Comparison of ENCODE assay signal across 9 mouse cellular contexts in the genomic region with DNA sequence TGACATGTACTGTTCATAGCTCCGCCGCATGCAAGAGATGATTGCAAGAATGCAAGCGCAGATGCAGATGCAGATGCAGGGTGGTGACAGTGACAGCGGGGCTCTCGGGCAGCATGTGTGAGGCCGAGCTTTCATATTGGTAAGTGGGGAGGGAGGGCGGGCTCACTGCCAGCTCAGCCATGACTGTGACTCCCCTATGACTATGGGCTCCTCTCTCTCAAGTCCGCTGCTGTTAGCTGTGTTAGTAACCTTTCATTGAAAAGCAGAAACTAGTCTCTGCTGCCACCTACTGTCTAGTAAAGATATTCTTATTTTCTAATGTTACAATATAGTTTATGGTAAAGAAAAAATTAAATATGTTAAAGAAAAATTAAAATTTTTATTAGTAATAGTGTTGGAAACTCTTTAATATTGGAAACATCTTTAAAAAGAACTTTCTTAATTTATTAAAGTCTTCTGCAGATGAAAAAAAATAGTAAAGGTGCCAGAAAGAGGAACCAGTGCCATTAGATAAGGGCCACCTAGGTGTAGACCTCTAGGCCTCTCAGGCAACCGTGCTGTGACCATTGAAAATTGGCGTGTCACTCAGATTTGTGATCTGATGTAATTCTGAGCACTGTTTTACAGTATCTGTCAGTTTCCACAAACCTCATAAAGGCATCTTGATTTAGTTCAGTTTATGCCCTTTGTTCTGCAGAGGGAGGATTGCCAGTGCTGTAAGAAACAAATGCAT. TPM values are rescaled to one million over a fixed set of nuclear protein-coding genes. Genes with fewer than 3 reads are reported as not detected.
DNase-seq lines count a peak whose midpoint lies in the region; ATAC-seq and TF ChIP-seq lines count a peak whose summit lies in the region.
"Had no signal": no experiment of that assay in that cellular context is flagged by ENCODE, and none has a peak within 500 bp of the region (broad histone marks: within the 10 kb centered on the region; RNA-seq: fewer than 3 reads in every experiment).

No protein-coding gene starts in this region.

- DNase-seq in hindbrain, embryonic 10.5 days (ENCODE audit: low spot score) = peak; percentile 16
- DNase-seq in testis, postnatal 10 days (ENCODE audit: low spot score) = no peak
- no peak for DNase-seq in gastrocnemius, adult 8-10 months (ENCODE audit: low spot score in 2 of 2)

- TF ChIP-seq CTCF in intestine, postnatal 0 days (IDR thresholded peaks at IDR 0.05; ENCODE audit: low read depth) = peak; percentile 72

- WGBS in intestine, postnatal 0 days = 56% methylated on average over 10 of the region's 10 CpGs
- 59% methylated on average over 10 of the region's 10 CpGs for WGBS in intestine, embryonic 16.5 days
- WGBS in hindbrain, embryonic 10.5 days = 57% methylated on average over 10 of the region's 10 CpGs
- WGBS in midbrain, embryonic 12.5 days = 56% methylated on average over 10 of the region's 10 CpGs

- H3K9me3 ChIP-seq in intestine, postnatal 0 days (ENCODE audit: control insufficient read depth) = no peaks in the 10 kb centered on the region
- H3K9me3 ChIP-seq in intestine, embryonic 16.5 days (ENCODE audit: control insufficient read depth, low read length) = no peaks in the 10 kb centered on the region
- H3K9me3 ChIP-seq in hindbrain, embryonic 10.5 days = no peaks in the 10 kb centered on the region
- H3K9me3 ChIP-seq in midbrain, embryonic 12.5 days = no peaks in the 10 kb centered on the region

- H3K4me2 ChIP-seq in intestine, postnatal 0 days (replicated peaks; ENCODE audit: low read depth) = no peak overlapping the region
- H3K4me2 ChIP-seq in intestine, embryonic 16.5 days (ENCODE audit: low read depth, low read length) = no peak overlapping the region
- no peak overlapping the region for H3K4me2 ChIP-seq in midbrain, embryonic 12.5 days (replicated peaks)

- H3K27ac ChIP-seq in intestine, postnatal 0 days (ENCODE audit: low read depth, low read length) = no peak overlapping the region
- H3K27ac ChIP-seq in intestine, embryonic 16.5 days (ENCODE audit: low read length) = no peak overlapping the region
- no peak overlapping the region for H3K27ac ChIP-seq in hindbrain, embryonic 10.5 days
- H3K27ac ChIP-seq in midbrain, embryonic 12.5 days (replicated peaks) = no peak overlapping the region

- no peak overlapping the region for H3K4me3 ChIP-seq in intestine, postnatal 0 days (ENCODE audit: low read depth, low read length)
- no peak overlapping the region for H3K4me3 ChIP-seq in intestine, embryonic 16.5 days (ENCODE audit: low read length)
- H3K4me3 ChIP-seq in hindbrain, embryonic 10.5 days = no peak overlapping the region
- H3K4me3 ChIP-seq in midbrain, embryonic 12.5 days = no peak overlapping the region
- H3K4me3 ChIP-seq: erythroblast, embryonic 14.5 days had no signal

- H3K36me3 ChIP-seq in intestine, postnatal 0 days (ENCODE audit: control insufficient read depth, insufficient read depth) = peaks cover 35% of the 10 kb centered on the region
- H3K36me3 ChIP-seq in intestine, embryonic 16.5 days (ENCODE audit: control insufficient read depth, insufficient read depth, low read length) = peaks cover 12% of the 10 kb centered on the region
- H3K36me3 ChIP-seq in hindbrain, embryonic 10.5 days = peaks cover 81% of the 10 kb centered on the region
- peaks cover 41% of the 10 kb centered on the region for H3K36me3 ChIP-seq in midbrain, embryonic 12.5 days

- no peak for ATAC-seq in intestine, postnatal 0 days
- ATAC-seq in intestine, embryonic 16.5 days = no peak
- peak; percentile 38 for ATAC-seq in CD4-positive, CD25-positive, alpha-beta regulatory T cell, adult 4 months
- peak; percentile 24 for ATAC-seq in activated CD4-positive, CD25-positive, alpha-beta regulatory T cell, adult 4 months
- 0 out of 2 replicates have a peak, but pooled peaks have one; percentile 45 for ATAC-seq in midbrain, embryonic 12.5 days (ENCODE audit: low FRiP score, low read depth)

- H3K27me3 ChIP-seq in intestine, postnatal 0 days (replicated peaks; ENCODE audit: control insufficient read depth, insufficient read depth, low read length) = no peaks in the 10 kb centered on the region
- H3K27me3 ChIP-seq in intestine, embryonic 16.5 days (replicated peaks; ENCODE audit: control insufficient read depth, insufficient read depth, low read length) = no peaks in the 10 kb centered on the region
- H3K27me3 ChIP-seq in hindbrain, embryonic 10.5 days (ENCODE audit: insufficient read depth, poor library complexity, severe bottlenecking) = no peaks in the 10 kb centered on the region
- no peaks in the 10 kb centered on the region for H3K27me3 ChIP-seq in midbrain, embryonic 12.5 days

- H3K4me1 ChIP-seq in intestine, postnatal 0 days (replicated peaks; ENCODE audit: control insufficient read depth, insufficient read depth, low read length) = 0 out of 2 replicates have a peak, but pooled peaks cover 4% of the 10 kb centered on the region
- peaks cover 5% of the 10 kb centered on the region; the same call in 1 of the 2 replicates for H3K4me1 ChIP-seq in intestine, embryonic 16.5 days (ENCODE audit: control insufficient read depth, insufficient read depth, low read length)
- peaks cover 12% of the 10 kb centered on the region for H3K4me1 ChIP-seq in hindbrain, embryonic 10.5 days (replicated peaks)
- peaks cover 7% of the 10 kb centered on the region for H3K4me1 ChIP-seq in midbrain, embryonic 12.5 days

- no peak overlapping the region for H3K9ac ChIP-seq in intestine, postnatal 0 days (ENCODE audit: low read depth, low read length)
- no peak overlapping the region for H3K9ac ChIP-seq in intestine, embryonic 16.5 days (ENCODE audit: low read depth, low read length)
- H3K9ac ChIP-seq in midbrain, embryonic 12.5 days (replicated peaks) = no peak overlapping the region

RNA-seq across cellular contexts. Expression of gene Farp2, which starts 4.8 kb away (rescaled TPM):
- polyA plus RNA-seq in intestine, postnatal 0 days (2015; fragmentation: Nextera tagmentation; extraction: Ambion mirVana) = 5.3 and 6.7 TPM in 2 replicates
- 5.1 and 6.7 TPM in 2 replicates for polyA plus RNA-seq in intestine, embryonic 16.5 days (2015; fragmentation: Nextera tagmentation; extraction: Ambion mirVana)
- polyA plus RNA-seq in CD4-positive, CD25-positive, alpha-beta regulatory T cell, adult 4 months (2017; shearing (Covaris generic)) = 1 to 10 TPM in 1 of 2 experiments, under 1 TPM in 1; 0.51 to 2.1 TPM
- polyA plus RNA-seq in activated CD4-positive, CD25-positive, alpha-beta regulatory T cell, adult 4 months (2017; shearing (Covaris generic)) = under 1 TPM; 0.61 to 0.76 TPM
- polyA plus RNA-seq in hindbrain, embryonic 10.5 days (2016; fragmentation: Nextera tagmentation; extraction: Ambion mirVana) = 4.1 and 4.8 TPM in 2 replicates
- polyA plus RNA-seq in midbrain, embryonic 12.5 days (2016; fragmentation: Nextera tagmentation; extraction: Ambion mirVana) = 5.5 and 5.7 TPM in 2 replicates
- 10 to 100 TPM; 12.9 to 16.0 (median 15.2) TPM for total RNA-seq in gastrocnemius, adult 8-10 months (2022)
- polyA plus RNA-seq: erythroblast, embryonic 14.5 days had no signal

RNA-seq across cellular contexts. Expression of gene Hdlbp, which starts 28.5 kb away (rescaled TPM):
- polyA plus RNA-seq in intestine, postnatal 0 days (2015; fragmentation: Nextera tagmentation; extraction: Ambion mirVana) = 170 and 175 TPM in 2 replicates
- polyA plus RNA-seq in intestine, embryonic 16.5 days (2015; fragmentation: Nextera tagmentation; extraction: Ambion mirVana) = 146 and 159 TPM in 2 replicates
- polyA plus RNA-seq in CD4-positive, CD25-positive, alpha-beta regulatory T cell, adult 4 months (2017; shearing (Covaris generic)) = 10 to 100 TPM; 49.6 to 73.9 TPM
- polyA plus RNA-seq in activated CD4-positive, CD25-positive, alpha-beta regulatory T cell, adult 4 months (2017; shearing (Covaris generic)) = 10 to 100 TPM; 44.1 to 58.8 TPM
- 98.3 and 113 TPM in 2 replicates for polyA plus RNA-seq in hindbrain, embryonic 10.5 days (2016; fragmentation: Nextera tagmentation; extraction: Ambion mirVana)
- 96.3 and 104 TPM in 2 replicates for polyA plus RNA-seq in midbrain, embryonic 12.5 days (2016; fragmentation: Nextera tagmentation; extraction: Ambion mirVana)
- 100 to 1,000 TPM; 315 to 387 (median 363) TPM for total RNA-seq in gastrocnemius, adult 8-10 months (2022)

Comparison
In these comparisons a context has a peak if more than half of its experiments do, and no peak if none do; other contexts are left out.
1. ATAC-seq: peak in CD4-positive, CD25-positive, alpha-beta regulatory T cell, adult 4 months (single experiment), activated CD4-positive, CD25-positive, alpha-beta regulatory T cell, adult 4 months (single experiment) and midbrain, embryonic 12.5 days (single experiment); none in intestine, postnatal 0 days (single experiment) and intestine, embryonic 16.5 days (single experiment).